Mouse (Mus musculus): Measurements from ENCODE around the gene Ddx11. TPM values are rescaled to one million over a fixed set of nuclear protein-coding genes. Genes with fewer than 3 reads are reported as not detected.
A peak's percentile ranks its signal among the peaks of the same experiment; 100 is the strongest.

The Ddx11 gene
- polyA plus RNA-seq, 1 experiment from 2014 or later, result 23.8 TPM

GRCm38 (mm10) chr17:66092664-66093063, 30.7 kb upstream of the Ddx11 start:
- Histone ChIP-seq H3K9ac (no peak overlapping the region), H3K4me2 (no peak overlapping the region), H3K4me3 (no peak overlapping the region), H3K9me3 (no peaks in the 10 kb centered on the region), H3K36me3 (peaks cover 32% of the 10 kb centered on the region), H3K27ac (no peak overlapping the region; the same call in 1 of the 2 replicates), H3K4me1 (peaks cover 14% of the 10 kb centered on the region; the same call in 1 of the 2 replicates), H3K27me3 (no peaks in the 10 kb centered on the region)
- WGBS, result 73% methylated on average over 3 of the region's 3 CpGs
- no peak for ATAC-seq (ENCODE audit: insufficient number of reproducible peaks, insufficient read depth, low FRiP score, low TSS enrichment, low read depth)

- Histone ChIP-seq H3K36me3 (peaks cover 5% of the 10 kb centered on the region; the same call in 1 of the 2 replicates), H3K4me1 (peaks cover 23% of the 10 kb centered on the region), H3K9ac (peak overlapping the region; percentile 96), H3K27ac (peak overlapping the region; percentile 94), H3K4me3 (peak overlapping the region; percentile 91), H3K4me2 (peak overlapping the region; percentile 95), H3K27me3 (no peaks in the 10 kb centered on the region), H3K9me3 (no peaks in the 10 kb centered on the region)
- no peak for ATAC-seq (ENCODE audit: insufficient number of reproducible peaks, insufficient read depth, low FRiP score, low TSS enrichment, low read depth)
- WGBS, result under 1% methylated on average over 41 of the region's 41 CpGs
Measured at GRCm38 (mm10) chr17:66100566-66101379, 22.5 kb upstream of the Ddx11 start.

- peak within 1 kb of the TSS; percentile 94 for H3K27ac ChIP-seq
- peak within 1 kb of the TSS; percentile 95 for H3K4me2 ChIP-seq
- under 1% methylated on average over 67 of the region's 67 CpGs for WGBS
- H3K4me1 ChIP-seq, result peaks cover 23% of the 10 kb centered on the region
- no peaks in the 10 kb centered on the region for H3K27me3 ChIP-seq
- H3K36me3 ChIP-seq, result peaks cover 5% of the 10 kb centered on the region; the same call in 1 of the 2 replicates
- H3K9me3 ChIP-seq, result no peaks in the 10 kb centered on the region
- peak; percentile 98 for ATAC-seq (ENCODE audit: insufficient number of reproducible peaks, insufficient read depth, low FRiP score, low TSS enrichment, low read depth)
- peak within 1 kb of the TSS; percentile 96 for H3K9ac ChIP-seq
- H3K4me3 ChIP-seq, result peak within 1 kb of the TSS; percentile 91
Measured at GRCm38 (mm10) chr17:66101380-66102330, 21.7 kb upstream of the Ddx11 start, which contains the start of gene Ndufv2. TSS of gene Ndufv2 (minus strand) at chr17:66101559.

- no peak for ATAC-seq (ENCODE audit: insufficient number of reproducible peaks, insufficient read depth, low FRiP score, low TSS enrichment, low read depth)
- Histone ChIP-seq H3K4me1 (peaks cover 15% of the 10 kb centered on the region), H3K27me3 (no peaks in the 10 kb centered on the region), H3K9ac (no peak overlapping the region), H3K4me2 (no peak overlapping the region), H3K27ac (no peak overlapping the region), H3K9me3 (no peaks in the 10 kb centered on the region), H3K4me3 (no peak overlapping the region), H3K36me3 (no peaks in the 10 kb centered on the region)
- 86% methylated on average over 7 of the region's 7 CpGs for WGBS
Measured at GRCm38 (mm10) chr17:66104076-66104475, 19.2 kb upstream of the Ddx11 start.

- Histone ChIP-seq H3K9ac (peak overlapping the region; percentile 36; the same call in 1 of the 2 replicates), H3K4me3 (no peak overlapping the region), H3K27me3 (no peaks in the 10 kb centered on the region), H3K4me1 (peaks cover 4% of the 10 kb centered on the region), H3K4me2 (no peak overlapping the region), H3K36me3 (no peaks in the 10 kb centered on the region), H3K9me3 (no peaks in the 10 kb centered on the region), H3K27ac (no peak overlapping the region)
- no peak for ATAC-seq (ENCODE audit: insufficient number of reproducible peaks, insufficient read depth, low FRiP score, low TSS enrichment, low read depth)
- 53% methylated on average over 10 of the region's 10 CpGs for WGBS
Measured at GRCm38 (mm10) chr17:66106601-66107267, 16.6 kb upstream of the Ddx11 start.

- Histone ChIP-seq H3K4me3 (no peak overlapping the region), H3K9me3 (no peaks in the 10 kb centered on the region), H3K4me1 (peaks cover 10% of the 10 kb centered on the region), H3K36me3 (no peaks in the 10 kb centered on the region), H3K27ac (no peak overlapping the region), H3K4me2 (no peak overlapping the region), H3K9ac (no peak overlapping the region), H3K27me3 (no peaks in the 10 kb centered on the region)
- no peak for ATAC-seq (ENCODE audit: insufficient number of reproducible peaks, insufficient read depth, low FRiP score, low TSS enrichment, low read depth)
- WGBS, result 60% methylated on average over 8 of the region's 8 CpGs
Measured at GRCm38 (mm10) chr17:66107466-66107865, 15.9 kb upstream of the Ddx11 start.

- H3K27ac ChIP-seq, result no peak overlapping the region
- no peak for ATAC-seq (ENCODE audit: insufficient number of reproducible peaks, insufficient read depth, low FRiP score, low TSS enrichment, low read depth)
- no peak overlapping the region for H3K4me3 ChIP-seq
- H3K9ac ChIP-seq, result no peak overlapping the region
- H3K36me3 ChIP-seq, result no peaks in the 10 kb centered on the region
- peaks cover 14% of the 10 kb centered on the region for H3K4me1 ChIP-seq
- no peak overlapping the region for H3K4me2 ChIP-seq
- 73% methylated on average over 4 of the region's 4 CpGs for WGBS
- H3K9me3 ChIP-seq, result no peaks in the 10 kb centered on the region
- no peaks in the 10 kb centered on the region for H3K27me3 ChIP-seq
Measured at GRCm38 (mm10) chr17:66108198-66108597, 15.1 kb upstream of the Ddx11 start.

GRCm38 (mm10) chr17:66110746-66111145, 12.6 kb upstream of the Ddx11 start:
- Histone ChIP-seq H3K27ac (peak overlapping the region; percentile 89), H3K36me3 (peaks cover 22% of the 10 kb centered on the region), H3K4me2 (peak overlapping the region; percentile 62), H3K9ac (peak overlapping the region; percentile 83; the same call in 1 of the 2 replicates), H3K9me3 (no peaks in the 10 kb centered on the region), H3K4me3 (peak overlapping the region; percentile 82), H3K4me1 (peaks cover 14% of the 10 kb centered on the region), H3K27me3 (no peaks in the 10 kb centered on the region)
- WGBS, result 39% methylated on average over 6 of the region's 6 CpGs
- ATAC-seq (ENCODE audit: insufficient number of reproducible peaks, insufficient read depth, low FRiP score, low TSS enrichment, low read depth), result no peak

GRCm38 (mm10) chr17:66111402-66111959, 11.8 kb upstream of the Ddx11 start, which contains the start of gene Washc1:
TSS of gene Washc1 (plus strand) at chr17:66111545.
- Histone ChIP-seq H3K9ac (peak within 1 kb of the TSS; percentile 83), H3K4me1 (peaks cover 14% of the 10 kb centered on the region), H3K4me2 (peak within 1 kb of the TSS; percentile 62), H3K9me3 (no peaks in the 10 kb centered on the region), H3K27me3 (no peaks in the 10 kb centered on the region), H3K36me3 (peaks cover 29% of the 10 kb centered on the region), H3K27ac (peak within 1 kb of the TSS; percentile 89), H3K4me3 (peak within 1 kb of the TSS; percentile 82)
- ATAC-seq (ENCODE audit: insufficient number of reproducible peaks, insufficient read depth, low FRiP score, low TSS enrichment, low read depth), result peak; percentile 92
- WGBS, result under 1% methylated on average over 41 of the region's 41 CpGs

GRCm38 (mm10) chr17:66112166-66112565, 11.2 kb upstream of the Ddx11 start:
- peak overlapping the region; percentile 22; the same call in 1 of the 2 replicates for H3K27ac ChIP-seq

More at GRCm38 (mm10) chr17:66112166-66112565, 11.2 kb upstream of the Ddx11 start:
- Histone ChIP-seq H3K4me2 (peak overlapping the region; percentile 62), H3K27me3 (no peaks in the 10 kb centered on the region), H3K36me3 (peaks cover 36% of the 10 kb centered on the region), H3K9me3 (no peaks in the 10 kb centered on the region), H3K4me3 (peak overlapping the region; percentile 82), H3K9ac (peak overlapping the region; percentile 83), H3K4me1 (peaks cover 14% of the 10 kb centered on the region)
- ATAC-seq (ENCODE audit: insufficient number of reproducible peaks, insufficient read depth, low FRiP score, low TSS enrichment, low read depth), result no peak
- 39% methylated on average over 4 of the region's 4 CpGs for WGBS

All from embryonic facial prominence, embryonic 13.5 days (tissue).